In genomic region chr10:8482779-8483178, GRCm38 (mm10) we compare ENCODE assay signal across 15 mouse cellular contexts. TPM values are rescaled to one million over a fixed set of nuclear protein-coding genes. Genes with fewer than 3 reads are reported as not detected.
DNase-seq lines count a peak whose midpoint lies in the region.
"Had no signal": no experiment of that assay in that cellular context is flagged by ENCODE, and none has a peak within 500 bp of the region (broad histone marks: within the 10 kb centered on the region; RNA-seq: fewer than 3 reads in every experiment).

No protein-coding gene starts in this region.

- peak; percentile 20 for DNase-seq in layer of hippocampus, adult 11-12 months (ENCODE audit: low spot score)
- no peak for DNase-seq in layer of hippocampus, adult 9-10 months (ENCODE audit: low spot score)
- DNase-seq in layer of hippocampus, adult 9-11 months: peak; percentile 42
- DNase-seq in layer of hippocampus, postnatal 10 days (ENCODE audit: low spot score in 2 of 2): no peak
- DNase-seq: adrenal gland, adult 2 months; adrenal gland, postnatal 10 days; adrenal gland, postnatal 25 days; cerebellum, adult 11 months; cerebellum, adult 18-20 months; cerebellum, adult 8-10 months; cerebellum, adult 9-11 months; cerebellum, postnatal 14 days; cerebellum, postnatal 36 days; embryo, embryonic 11 days had no signal

RNA-seq across cellular contexts. Expression of gene Ust, which starts 35.8 kb away (rescaled TPM):
- 10 to 100 TPM; 50.0 to 52.6 TPM for total RNA-seq in layer of hippocampus, postnatal 10 days (2021)
- total RNA-seq: MEL had no signal

Comparison
In these comparisons a context has a peak if more than half of its experiments do, and no peak if none do; other contexts are left out.
1. DNase-seq: peak in layer of hippocampus, adult 11-12 months (single experiment) and layer of hippocampus, adult 9-11 months (single experiment); none in layer of hippocampus, adult 9-10 months (single experiment) and layer of hippocampus, postnatal 10 days (0 of 2).